Mouse (Mus musculus) stomach, adult 2 months (tissue): ENCODE data around the gene Cbr1. TPM values are rescaled to one million over a fixed set of nuclear protein-coding genes. Genes with fewer than 3 reads are reported as not detected.

Experiments used
- polyA plus RNA-seq: library from polyadenylated mRNA; depleted of rRNA; stranded (reverse); fragments of >200 nt; gene quantifications from 2 replicates; pipeline ENCODE4 v1.2.3, GENCODE M21; 2012; rRNA removed

Cbr1 gene
- 280 and 286 TPM in 2 replicates for polyA plus RNA-seq

GRCm38 (mm10) chr16:93605553-93605952, at the start of gene Cbr1:
Gene Cbr1, plus strand, starts transcription at chr16:93605853.

GRCm38 (mm10) chr16:93603439-93604212, 2.0 kb upstream of the Cbr1 start, which contains the start of gene Setd4:
Gene Setd4, minus strand, starts transcription at chr16:93604063.

GRCm38 (mm10) chr16:93627761-93628400, 22.2 kb downstream of the Cbr1 start, which contains the start of gene Gm5678:
Gene Gm5678, plus strand, starts transcription at chr16:93628097.

Other genes with a start within 250 kb of the Cbr1 start
- 8.3 and 10.1 TPM in 2 replicates for gene Setd4, start 1.8 kb upstream of the Cbr1 start, polyA plus RNA-seq
- gene Gm5678, start 22.2 kb downstream of the Cbr1 start, polyA plus RNA-seq: not detected in 2 replicates
- gene Cbr3, start 77.4 kb downstream of the Cbr1 start, polyA plus RNA-seq: 157 and 244 TPM in 2 replicates
- 59.0 and 65.4 TPM in 2 replicates for gene Dop1b, start 106.1 kb downstream of the Cbr1 start, polyA plus RNA-seq
- 0.31 and 0.71 TPM in 2 replicates for gene Morc3, start 226.3 kb downstream of the Cbr1 start, polyA plus RNA-seq